Mouse (Mus musculus): ENCODE measurements around the gene Arl5a.

DNA sequence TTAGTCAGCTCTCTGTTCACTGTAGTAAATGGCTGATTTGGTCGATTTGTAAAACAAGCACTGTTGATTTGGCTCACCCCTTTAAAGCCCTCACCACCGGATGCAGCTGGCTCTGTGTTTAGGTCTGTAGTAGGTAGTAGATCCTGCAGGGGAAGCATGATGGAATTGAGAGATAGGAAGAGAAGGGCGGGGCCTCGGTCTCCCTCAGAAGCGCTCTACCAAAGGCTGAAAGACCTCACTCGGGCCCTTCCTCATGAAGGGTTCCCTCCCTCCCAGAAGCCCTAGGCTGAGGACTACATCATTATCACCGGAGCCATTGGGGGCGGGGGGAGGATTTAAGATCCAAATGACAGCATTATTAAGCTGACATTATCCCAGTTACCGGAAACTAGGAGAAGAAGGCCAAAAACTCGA, 45.8 kb downstream of the Arl5a start:
- TF ChIP-seq TAL1 (IDR thresholded peaks at IDR 0.05; ENCODE audit: low read length) (no peak), GATA1 (IDR thresholded peaks at IDR 0.05; ENCODE audit: low read length) (no peak)

All from erythroblast, embryonic 14.5 days (primary cell).